In genomic region chr11:68945245-68945644, GRCm38 (mm10) we compare ENCODE assay signal across 24 mouse cellular contexts. TPM values are rescaled to one million over a fixed set of nuclear protein-coding genes. Genes with fewer than 3 reads are reported as not detected.
"Had no signal": no experiment of that assay in that cellular context is flagged by ENCODE, and none has a peak within 500 bp of the region (broad histone marks: within the 10 kb centered on the region; RNA-seq: fewer than 3 reads in every experiment).

No protein-coding gene starts in this region.

- ATAC-seq: midbrain, embryonic 13.5 days had no signal

- H3K27ac ChIP-seq: kidney, embryonic 15.5 days; liver, embryonic 13.5 days; midbrain, embryonic 13.5 days had no signal

- H3K4me3 ChIP-seq: kidney, embryonic 15.5 days; left cerebral cortex, adult 2 months; liver, embryonic 13.5 days; midbrain, embryonic 13.5 days had no signal

- H3K9me3 ChIP-seq: kidney, embryonic 15.5 days; liver, embryonic 13.5 days; midbrain, embryonic 13.5 days; neural tube, embryonic 13.5 days had no signal

- H3K36me3 ChIP-seq: liver, embryonic 13.5 days; midbrain, embryonic 13.5 days had no signal

- DNase-seq: kidney, adult 8-10 months; kidney, postnatal 10 days; kidney, postnatal 36 days; layer of hippocampus, postnatal 36 days; liver, embryonic 13.5 days; lung, adult 2 months; lung, postnatal 14 days; lung, postnatal 4 days; thymus, adult 18-20 months; thymus, postnatal 36 days had no signal

- H3K9ac ChIP-seq: kidney, embryonic 15.5 days; liver, embryonic 13.5 days; midbrain, embryonic 13.5 days; neural tube, embryonic 13.5 days had no signal

- H3K4me2 ChIP-seq: kidney, embryonic 15.5 days; liver, embryonic 13.5 days had no signal

RNA-seq across cellular contexts. Expression of gene Arhgef15, which starts 12.0 kb away (rescaled TPM):
- total RNA-seq: megakaryocyte-erythroid progenitor cell, adult 5-6 weeks had no signal

RNA-seq across cellular contexts. Expression of gene Odf4, which starts 18.4 kb away (rescaled TPM):
- total RNA-seq: layer of hippocampus, postnatal 36 days; liver, adult 2 months; megakaryocyte progenitor cell, adult 5-6 weeks; megakaryocyte-erythroid progenitor cell, adult 5-6 weeks had no signal
- polyA plus RNA-seq: kidney, embryonic 15.5 days; limb, embryonic 11.5 days; limb, embryonic 14.5 days; liver, adult 2 months; liver, embryonic 13.5 days; liver, embryonic 16.5 days; lung, embryonic 16.5 days; small intestine, adult 2 months; spleen, adult 2 months; urinary bladder, adult 2 months had no signal
